Mouse (Mus musculus): ENCODE data around the gene Osbpl6. TPM values are rescaled to one million over a fixed set of nuclear protein-coding genes. Genes with fewer than 3 reads are reported as not detected.

Osbpl6 gene
- total RNA-seq, 2 experiments from 2014 or later: 53.1 to 57.8 TPM

GRCm38 (mm10) chr2:76496006-76496748 lies 89.9 kb downstream of the Osbpl6 start:
- DNase-seq (ENCODE audit: low spot score in 2 of 2): no peak

GRCm38 (mm10) chr2:76496749-76497140 lies 90.4 kb downstream of the Osbpl6 start:
- no peak for DNase-seq (ENCODE audit: low spot score in 2 of 2)

GRCm38 (mm10) chr2:76498891-76499290 lies 92.6 kb downstream of the Osbpl6 start:
- DNase-seq (ENCODE audit: low spot score in 2 of 2): no peak

- DNase-seq (ENCODE audit: low spot score in 2 of 2): no peak
Observed at GRCm38 (mm10) chr2:76504122-76504839, 98.0 kb downstream of the Osbpl6 start.

- DNase-seq (ENCODE audit: low spot score in 2 of 2): no peak
Observed at GRCm38 (mm10) chr2:76504989-76505388, 98.7 kb downstream of the Osbpl6 start.

GRCm38 (mm10) chr2:76511281-76511721 lies 105.0 kb downstream of the Osbpl6 start:
- DNase-seq (ENCODE audit: low spot score in 2 of 2): peak; percentile 19 to 40

GRCm38 (mm10) chr2:76512133-76512532 lies 105.8 kb downstream of the Osbpl6 start:
- DNase-seq (ENCODE audit: low spot score in 2 of 2): no peak

- DNase-seq (ENCODE audit: low spot score in 2 of 2): no peak
Observed at GRCm38 (mm10) chr2:76512888-76513287, 106.6 kb downstream of the Osbpl6 start.

- no peak for DNase-seq (ENCODE audit: low spot score in 2 of 2)
Observed at GRCm38 (mm10) chr2:76513296-76513695, 107.0 kb downstream of the Osbpl6 start.

- DNase-seq (ENCODE audit: low spot score in 2 of 2): no peak
Observed at GRCm38 (mm10) chr2:76517471-76517870, 111.2 kb downstream of the Osbpl6 start.

GRCm38 (mm10) chr2:76518407-76519063 lies 112.2 kb downstream of the Osbpl6 start:
- DNase-seq (ENCODE audit: low spot score in 2 of 2): no peak

GRCm38 (mm10) chr2:76521585-76521984 lies 115.3 kb downstream of the Osbpl6 start:
- DNase-seq (ENCODE audit: low spot score in 2 of 2): no peak

- DNase-seq (ENCODE audit: low spot score in 2 of 2): no peak
Observed at GRCm38 (mm10) chr2:76524451-76524850, 118.1 kb downstream of the Osbpl6 start.

GRCm38 (mm10) chr2:76525645-76526044 lies 119.3 kb downstream of the Osbpl6 start:
- DNase-seq (ENCODE audit: low spot score in 2 of 2): no peak

- peak; percentile 34 to 43 for DNase-seq (ENCODE audit: low spot score in 2 of 2)
Observed at GRCm38 (mm10) chr2:76532490-76533126, 126.3 kb downstream of the Osbpl6 start.

GRCm38 (mm10) chr2:76534932-76535331 lies 128.6 kb downstream of the Osbpl6 start:
- no peak for DNase-seq (ENCODE audit: low spot score in 2 of 2)

- DNase-seq (ENCODE audit: low spot score in 2 of 2): no peak
Observed at GRCm38 (mm10) chr2:76541900-76542299, 135.6 kb downstream of the Osbpl6 start.

- DNase-seq (ENCODE audit: low spot score in 2 of 2): no peak
Observed at GRCm38 (mm10) chr2:76542921-76543320, 136.6 kb downstream of the Osbpl6 start.

- no peak for DNase-seq (ENCODE audit: low spot score in 2 of 2)
Observed at GRCm38 (mm10) chr2:76545539-76545938, 139.2 kb downstream of the Osbpl6 start.

- DNase-seq (ENCODE audit: low spot score in 2 of 2): no peak
Observed at GRCm38 (mm10) chr2:76548171-76548570, 141.9 kb downstream of the Osbpl6 start.

GRCm38 (mm10) chr2:76548836-76549235 lies 142.5 kb downstream of the Osbpl6 start:
- DNase-seq (ENCODE audit: low spot score in 2 of 2): no peak
